Mouse (Mus musculus) ES-Bruce4 (cell line): ENCODE results near the gene Atxn7l1.

Experiments
- CTCF ChIP-seq: IDR thresholded peaks from one replicate; pipeline ENCODE4 v1.8.1; 2011; ENCODE audit warnings: low read depth, low read length
- EP300 ChIP-seq: IDR thresholded peaks from 2 replicates; pipeline ENCODE4 v1.6.1; 2011; ENCODE audit warnings: low read depth, low read length; ENCODE audit not compliant: insufficient read depth
- POLR2A ChIP-seq: IDR thresholded peaks from one replicate; pipeline ENCODE4 v1.8.1; 2011; ENCODE audit warnings: low read length; ENCODE audit not compliant: insufficient read depth

DNA sequence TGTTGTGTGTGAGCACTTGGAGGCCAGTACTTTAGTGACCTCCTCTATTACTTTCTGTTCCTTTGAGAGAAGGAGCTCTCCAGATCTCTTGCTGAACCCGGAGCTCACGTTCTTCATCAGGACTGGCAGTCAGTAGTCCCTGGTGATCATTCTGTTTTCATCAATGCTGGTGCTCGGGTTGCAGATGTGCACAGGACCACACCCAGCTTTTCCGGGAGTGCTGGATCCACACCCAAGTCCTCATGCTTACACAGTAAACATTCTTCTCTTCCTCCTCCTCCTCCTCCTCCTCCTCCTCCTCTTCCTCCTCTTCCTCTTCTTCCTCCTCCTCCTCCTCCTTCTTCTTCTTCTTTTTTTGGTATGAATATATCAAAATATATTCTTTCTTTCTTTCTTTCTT, 205.2 kb downstream of the Atxn7l1 start:
- TF ChIP-seq EP300 (no peak), POLR2A (no peak), CTCF (no peak)
